Mouse (Mus musculus) gastrocnemius, postnatal 4 days (tissue): ENCODE results near the gene Clip3. TPM values are rescaled to one million over a fixed set of nuclear protein-coding genes. Genes with fewer than 3 reads are reported as not detected.

Experiments used
- DNase-seq, 2 experiments: peaks; one replicate each; pipeline ENCODE4 v3.0.0; 2021 to 2022; ENCODE audit warnings: low spot score in 2 of 2, mixed read lengths in 2 of 2
- long read RNA-seq, 2 experiments: library from polyadenylated mRNA; stranded (forward); transcript quantifications; one replicate each; pipeline ENCODE4 v2.0.0; 2021
- total RNA-seq, 2 experiments: library from RNA; stranded (reverse); gene quantifications; 2 replicates each; pipeline ENCODE4 v1.2.3; 2021

The Clip3 gene
- 10 to 100 TPM; 29.8 to 42.1 TPM for total RNA-seq
- long read RNA-seq, experiment 1, partial matches to known transcripts, result 5 of 11 reads
- long read RNA-seq, experiment 1, other reads (novel, unspliced or antisense), result 5 of 11 reads
- long read RNA-seq, experiment 2, partial matches to known transcripts, result 4 of 9 reads
- long read RNA-seq, experiment 2, other reads (novel, unspliced or antisense), result 5 of 9 reads

- DNase-seq, result peak; percentile 72 to 82
These were observed at the start of gene Clip3 for GRCm38 (mm10) chr7:30291215-30292131. Clip3 (plus strand) TSS chr7:30291728.

GRCm38 (mm10) chr7:30251956-30252954 is 39.3 kb upstream of the Clip3 start:
- no peak for DNase-seq

DNA sequence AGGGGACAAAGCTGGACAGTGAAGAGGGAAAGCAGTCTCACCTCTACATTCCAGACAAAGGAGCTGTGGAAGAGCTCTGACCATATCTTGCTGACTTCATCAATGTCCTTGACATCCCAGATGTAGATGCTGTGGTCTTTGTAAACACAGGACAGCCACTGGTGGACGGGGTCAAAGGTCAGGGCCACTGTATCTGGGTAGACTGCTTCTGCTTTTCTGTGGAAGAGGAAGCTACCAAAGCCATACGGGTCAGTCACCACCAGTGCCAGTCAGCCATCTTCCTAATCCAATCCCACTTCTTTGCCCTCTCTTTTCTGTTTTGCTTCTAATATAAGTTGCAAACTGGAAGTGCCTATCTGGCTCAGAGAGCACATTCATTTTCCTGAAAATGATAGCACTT is 26.5 kb upstream of the Clip3 start:
- DNase-seq, result no peak

DNA sequence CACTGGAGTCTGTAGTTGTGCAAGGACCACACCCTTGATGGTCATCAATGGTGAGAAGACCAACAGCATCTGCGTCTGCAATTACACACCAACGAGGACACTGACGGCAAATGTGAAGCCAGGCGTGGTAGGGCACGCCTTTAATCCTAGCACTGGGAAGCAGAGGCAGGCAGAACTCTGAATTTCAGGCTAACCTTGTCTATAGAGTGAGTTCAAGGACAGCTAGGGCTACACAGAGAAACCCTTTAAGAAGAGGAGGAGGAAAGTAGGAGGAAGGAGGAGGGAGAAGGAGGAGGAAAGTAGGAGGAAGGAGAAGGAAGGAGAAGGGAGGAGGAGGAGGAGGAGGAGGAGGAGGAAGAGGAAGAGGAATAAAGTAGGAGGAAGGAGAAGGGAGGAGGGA is 26.0 kb upstream of the Clip3 start:
- no peak for DNase-seq

GRCm38 (mm10) chr7:30265935-30266334 is 25.6 kb upstream of the Clip3 start:
- no peak for DNase-seq

DNA sequence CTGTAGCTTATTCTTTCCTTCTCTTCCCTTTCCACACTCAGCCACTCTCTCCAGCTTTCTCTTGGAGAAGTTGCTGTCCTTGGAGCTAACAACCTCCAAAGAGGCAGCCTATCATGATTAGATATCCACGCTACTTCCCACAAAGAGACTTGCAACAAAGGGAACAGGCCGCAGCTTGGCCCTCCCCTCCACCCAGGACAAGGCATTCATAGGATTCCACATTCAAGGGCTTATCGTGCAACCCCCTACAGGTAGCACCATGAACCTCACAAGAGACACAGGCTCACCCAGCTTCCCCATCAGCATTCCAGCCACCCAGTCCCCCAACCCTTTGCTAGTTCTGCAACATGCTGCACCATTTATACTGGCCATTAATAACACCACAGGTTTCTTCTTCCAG is 24.7 kb upstream of the Clip3 start:
- DNase-seq, result no peak

DNA sequence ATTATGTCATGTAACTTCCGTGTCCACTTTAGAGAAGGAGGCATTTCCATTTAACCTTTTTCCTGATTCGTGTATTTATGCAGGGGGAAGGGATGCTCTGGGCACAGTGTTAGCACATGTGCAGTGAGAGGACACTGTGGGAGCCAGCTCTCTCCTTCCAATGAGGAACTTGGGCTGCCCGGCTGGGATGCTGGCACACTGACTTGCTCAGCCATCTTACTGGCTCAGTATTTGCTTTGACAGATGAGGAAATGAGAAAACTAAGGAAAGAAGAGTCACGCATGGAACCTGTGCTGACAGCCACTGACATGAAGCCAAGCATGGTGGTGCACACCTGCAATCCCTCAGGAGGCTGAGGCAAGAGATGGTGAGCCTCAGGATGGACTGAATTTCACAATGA is 21.9 kb upstream of the Clip3 start:
- no peak for DNase-seq

- DNase-seq, result no peak
These were observed 17.1 kb upstream of the Clip3 start for GRCm38 (mm10) chr7:30274383-30274782.

DNA sequence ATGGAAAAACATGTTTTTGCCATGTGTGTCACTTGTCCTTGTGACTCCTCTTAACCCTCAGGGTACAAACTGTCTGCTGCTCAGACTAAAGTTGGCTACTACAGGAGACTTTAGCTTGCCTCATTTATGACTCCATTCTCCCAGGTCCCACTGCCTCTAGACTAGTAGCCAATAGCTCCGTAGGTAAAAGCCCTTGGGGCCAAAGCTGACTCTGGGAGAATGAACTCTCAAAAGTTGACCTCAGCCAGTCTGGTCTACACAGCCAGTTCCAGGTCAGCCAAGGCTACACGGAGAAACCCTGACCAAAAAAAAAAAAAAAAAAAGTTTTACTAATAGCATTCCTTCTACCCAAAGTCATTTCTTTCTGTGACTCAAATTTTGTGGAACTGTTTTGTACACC is 12.6 kb upstream of the Clip3 start:
- no peak for DNase-seq

GRCm38 (mm10) chr7:30279536-30279935 is 12.0 kb upstream of the Clip3 start:
- DNase-seq, result no peak

- peak; percentile 85 to 92 for DNase-seq
These were observed 11.4 kb upstream of the Clip3 start, which contains the start of the genes Thap8 and Wdr62 for GRCm38 (mm10) chr7:30279951-30280669. Thap8 (plus strand) TSS chr7:30280094. Wdr62 (minus strand) TSS chr7:30280419.

DNA sequence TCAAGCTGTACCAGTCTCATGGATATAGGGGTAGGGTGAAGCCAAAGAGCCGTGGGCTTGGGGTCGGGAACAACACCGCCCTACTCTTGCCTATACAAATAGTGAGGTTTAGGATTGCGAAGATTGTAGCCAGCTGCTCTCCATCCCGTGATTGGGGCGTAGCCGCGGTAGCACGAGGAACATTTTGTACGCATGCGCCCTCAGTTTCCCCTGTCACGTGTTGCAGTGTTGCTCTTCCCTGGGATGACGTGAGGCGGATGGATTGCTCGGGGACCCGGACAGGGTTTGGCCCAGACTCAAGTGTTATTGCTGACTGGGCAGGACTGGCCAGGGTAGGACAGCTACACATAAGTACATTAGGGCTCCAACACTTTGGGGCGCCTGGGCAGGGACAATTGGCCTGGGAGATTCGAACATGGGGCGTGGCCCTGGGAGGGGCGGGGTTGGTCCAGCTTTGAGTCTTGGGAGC is 10.8 kb upstream of the Clip3 start:
- DNase-seq, result peak; percentile 72 to 87

DNA sequence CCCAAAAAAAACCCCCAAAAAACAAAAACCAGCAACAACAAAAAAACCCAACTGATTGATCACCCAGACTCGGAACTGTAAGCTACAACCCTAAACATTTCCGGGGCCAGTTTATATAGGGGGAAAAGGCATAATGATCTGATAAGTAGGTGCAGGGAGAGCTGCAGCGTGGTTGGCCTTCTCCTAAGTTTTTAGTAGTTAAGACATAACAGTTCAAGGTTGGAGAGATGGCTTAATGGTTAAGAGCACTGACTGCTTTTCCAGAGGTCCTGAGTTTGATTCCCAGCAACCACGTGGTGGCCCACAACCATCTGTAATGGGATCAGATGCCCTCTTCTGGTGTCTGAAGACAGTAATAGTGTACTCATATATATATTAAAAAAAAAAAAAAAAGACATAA is 10.0 kb upstream of the Clip3 start:
- DNase-seq, result no peak

DNA sequence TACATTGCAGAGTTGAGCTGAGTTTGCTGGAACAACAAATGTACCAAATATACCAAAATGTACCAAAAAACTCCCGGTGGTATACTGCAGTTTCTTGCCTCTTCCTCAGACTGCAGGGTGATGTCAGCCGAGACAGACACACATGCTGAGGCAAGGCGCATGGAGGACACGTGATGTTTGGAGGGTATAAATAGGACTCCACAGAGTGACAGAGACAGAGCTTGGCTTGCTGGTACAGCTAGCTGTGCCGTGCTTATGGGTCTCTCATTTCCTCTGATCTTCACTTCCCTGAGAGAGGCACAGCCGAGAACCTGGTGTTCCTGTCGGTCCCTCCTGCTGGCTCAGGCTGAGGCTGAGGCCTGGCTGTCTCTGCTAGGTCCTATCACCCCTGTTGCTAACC is 8.8 kb upstream of the Clip3 start:
- no peak for DNase-seq

- no peak for DNase-seq
These were observed 4.7 kb upstream of the Clip3 start for GRCm38 (mm10) chr7:30286701-30287410.

- DNase-seq, result no peak
These were observed 3.5 kb upstream of the Clip3 start for GRCm38 (mm10) chr7:30288046-30288445.

DNA sequence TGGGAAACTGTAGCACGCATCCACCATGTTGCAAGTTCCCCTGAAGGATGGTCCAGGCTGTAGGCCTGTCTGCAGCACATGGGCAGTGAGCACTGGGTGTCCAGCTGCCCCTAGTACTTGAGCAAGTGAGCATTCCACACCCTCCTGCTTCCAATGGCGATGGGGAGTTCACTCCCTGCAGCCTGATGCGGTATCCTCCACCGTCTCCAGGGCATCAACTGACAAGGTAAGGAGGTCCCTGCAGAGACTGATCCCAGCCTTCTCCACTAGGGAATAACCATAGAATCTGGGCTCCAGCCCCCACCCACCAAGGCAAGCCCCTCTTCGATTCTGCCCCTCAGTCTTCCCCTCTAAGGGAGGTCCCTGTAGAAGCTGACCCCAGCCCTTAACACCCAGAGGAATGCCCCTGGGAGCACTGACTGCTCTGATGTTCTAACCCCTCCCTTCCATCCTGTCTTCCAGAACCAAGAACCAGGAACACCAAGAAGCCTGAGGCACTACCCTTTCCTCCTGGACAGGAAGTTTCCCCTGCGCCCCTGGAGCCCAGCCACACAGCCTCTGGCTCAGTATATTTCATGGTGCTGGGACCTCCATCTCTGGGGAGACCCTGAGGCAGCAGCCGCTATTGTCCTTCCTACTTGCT is 2.3 kb upstream of the Clip3 start:
- DNase-seq, result no peak

- peak in 1 of 2 experiments; percentile 43 for DNase-seq
These were observed 1.7 kb upstream of the Clip3 start for GRCm38 (mm10) chr7:30289714-30290399.

GRCm38 (mm10) chr7:30293795-30294194 is 2.3 kb downstream of the Clip3 start:
- no peak for DNase-seq
